Mouse (Mus musculus) neural tube, embryonic 10.5 days (tissue): Measurements from ENCODE around the gene Kdelc1.

ENCODE experiments used
- DNase-seq: peaks from one replicate; pipeline ENCODE4 v3.0.0-alpha.2; 2017; ENCODE audit warnings: low spot score; ENCODE audit errors: extremely low spot score

The Kdelc1 gene

GRCm38 (mm10) chr1:44063439-44063838 is 55.2 kb downstream of the Kdelc1 start:
- no peak for DNase-seq

GRCm38 (mm10) chr1:44061836-44062235 is 56.8 kb downstream of the Kdelc1 start, which contains the start of gene Gm8251:
Gene Gm8251, minus strand, starts transcription at chr1:44061936.
- DNase-seq: no peak

- no peak for DNase-seq
These were observed 60.8 kb downstream of the Kdelc1 start for GRCm38 (mm10) chr1:44057805-44058204.
